Mouse (Mus musculus) kidney, embryonic 16.5 days (tissue): ENCODE measurements around the gene Lpar4. TPM values are rescaled to one million over a fixed set of nuclear protein-coding genes. Genes with fewer than 3 reads are reported as not detected.

Source experiments
- ATAC-seq: fragments of 200-750 bp; cut with Nextera tagmentation; 2 replicates; pipeline ENCODE4 v1.8.0; 2017; ENCODE audit warnings: moderate TSS enrichment; ENCODE audit not compliant: low FRiP score, low TSS enrichment
- H3K27ac ChIP-seq: fragments of 300-500 bp; sonication (generic); 2 replicates; pipeline ENCODE4 v1.5.1; 2014; ENCODE audit warnings: low read length
- H3K27me3 ChIP-seq: fragments of 300-500 bp; sonication (generic); 2 replicates; pipeline ENCODE4 v1.6.1; 2014; ENCODE audit warnings: low read length, control low read depth, mixed read lengths; ENCODE audit not compliant: insufficient read depth
- H3K36me3 ChIP-seq: fragments of 300-500 bp; sonication (generic); 2 replicates; pipeline ENCODE4 v1.6.1; 2014; ENCODE audit warnings: low read length, control low read depth, mixed read lengths; ENCODE audit not compliant: insufficient read depth
- H3K4me1 ChIP-seq: fragments of 300-500 bp; sonication (generic); 2 replicates; pipeline ENCODE4 v1.6.1; 2014; ENCODE audit warnings: low read length, control low read depth, mixed read lengths; ENCODE audit not compliant: insufficient read depth
- H3K4me2 ChIP-seq: fragments of 300-500 bp; sonication (generic); replicated peaks from 2 replicates; pipeline ENCODE4 v1.6.1; 2014; ENCODE audit warnings: low read depth, low read length
- H3K4me3 ChIP-seq: fragments of 300-500 bp; sonication (generic); 2 replicates; pipeline ENCODE4 v1.5.1; 2014; ENCODE audit warnings: mild to moderate bottlenecking, low read length
- H3K9ac ChIP-seq: fragments of 300-500 bp; sonication (generic); replicated peaks from 2 replicates; pipeline ENCODE4 v1.6.1; 2014; ENCODE audit warnings: low read length
- H3K9me3 ChIP-seq: fragments of 300-500 bp; sonication (generic); 2 replicates; pipeline ENCODE4 v1.6.1; 2016; ENCODE audit warnings: low read length, control low read depth
- WGBS: fragments of 180-500 bp; shearing (Covaris S2); extraction: QIAGEN DNeasy Blood & Tissue Kit; methylation state at CpG from one replicate; pipeline ENCODE4 v1.1.7; 2014; 5-methylcytosine and 5-hydroxymethylcytosine counted together
- polyA plus RNA-seq: library from polyadenylated mRNA; unstranded; fragments of >200 nt; fragmentation: Nextera tagmentation; extraction: Ambion mirVana; gene quantifications from 2 replicates; pipeline ENCODE4 v1.2.1, GENCODE M21; 2015

The Lpar4 gene
- polyA plus RNA-seq, 1 experiment from 2014 or later = 13.6 TPM

GRCm38 (mm10) chrX:106951016-106951415, 30.6 kb downstream of the Lpar4 start:
- Histone ChIP-seq H3K4me3 (no peak overlapping the region), H3K4me1 (no peaks in the 10 kb centered on the region), H3K36me3 (no peaks in the 10 kb centered on the region), H3K27ac (no peak overlapping the region; the same call in 1 of the 2 replicates), H3K27me3 (no peaks in the 10 kb centered on the region), H3K9ac (no peak overlapping the region), H3K4me2 (no peak overlapping the region), H3K9me3 (no peaks in the 10 kb centered on the region)
- 18% methylated on average over 2 of the region's 2 CpGs for WGBS
- no peak for ATAC-seq

GRCm38 (mm10) chrX:106953840-106954239, 33.4 kb downstream of the Lpar4 start:
- H3K9me3 ChIP-seq = no peaks in the 10 kb centered on the region
- H3K27me3 ChIP-seq = no peaks in the 10 kb centered on the region
- H3K36me3 ChIP-seq = no peaks in the 10 kb centered on the region
- 70% methylated on average over 1 of the region's 1 CpGs for WGBS
- no peak overlapping the region for H3K4me3 ChIP-seq
- no peak overlapping the region for H3K27ac ChIP-seq
- no peak overlapping the region for H3K9ac ChIP-seq
- no peaks in the 10 kb centered on the region for H3K4me1 ChIP-seq
- ATAC-seq = no peak
- H3K4me2 ChIP-seq = no peak overlapping the region

- Histone ChIP-seq H3K27me3 (peaks cover 2% of the 10 kb centered on the region; the same call in 1 of the 2 replicates), H3K36me3 (no peaks in the 10 kb centered on the region), H3K4me3 (no peak overlapping the region), H3K4me1 (no peaks in the 10 kb centered on the region), H3K27ac (no peak overlapping the region), H3K4me2 (no peak overlapping the region), H3K9ac (no peak overlapping the region), H3K9me3 (no peaks in the 10 kb centered on the region)
- WGBS = 75% methylated on average over 2 of the region's 2 CpGs
- ATAC-seq = no peak
Measured at GRCm38 (mm10) chrX:106962233-106962632, 41.8 kb downstream of the Lpar4 start.

GRCm38 (mm10) chrX:106964326-106964725, 43.9 kb downstream of the Lpar4 start:
- 41% methylated on average over 2 of the region's 2 CpGs for WGBS
- Histone ChIP-seq H3K4me1 (no peaks in the 10 kb centered on the region), H3K4me3 (no peak overlapping the region), H3K27me3 (peaks cover 2% of the 10 kb centered on the region; the same call in 1 of the 2 replicates), H3K9ac (no peak overlapping the region), H3K9me3 (no peaks in the 10 kb centered on the region), H3K4me2 (no peak overlapping the region), H3K36me3 (no peaks in the 10 kb centered on the region), H3K27ac (no peak overlapping the region)
- no peak for ATAC-seq

Other genes with a start within 250 kb of the Lpar4 start
- gene Rtl3, start 80.0 kb upstream of the Lpar4 start, polyA plus RNA-seq = 4.0 and 5.0 TPM in 2 replicates
- 0.05 TPM in 1 of 2 replicates, not detected in the other for gene P2ry10, start 167.9 kb downstream of the Lpar4 start, polyA plus RNA-seq
- 0.80 and 0.82 TPM in 2 replicates for gene P2ry10b, start 228.3 kb downstream of the Lpar4 start, polyA plus RNA-seq